Mouse (Mus musculus) kidney, postnatal 14 days (tissue): ENCODE results near the gene Map3k6.
A peak's percentile ranks its signal among the peaks of the same experiment; 100 is the strongest.

ENCODE experiments used
- DNase-seq: peaks from one replicate; pipeline ENCODE4 v3.0.0; 2022; ENCODE audit warnings: mixed read lengths

Map3k6 gene

DNA sequence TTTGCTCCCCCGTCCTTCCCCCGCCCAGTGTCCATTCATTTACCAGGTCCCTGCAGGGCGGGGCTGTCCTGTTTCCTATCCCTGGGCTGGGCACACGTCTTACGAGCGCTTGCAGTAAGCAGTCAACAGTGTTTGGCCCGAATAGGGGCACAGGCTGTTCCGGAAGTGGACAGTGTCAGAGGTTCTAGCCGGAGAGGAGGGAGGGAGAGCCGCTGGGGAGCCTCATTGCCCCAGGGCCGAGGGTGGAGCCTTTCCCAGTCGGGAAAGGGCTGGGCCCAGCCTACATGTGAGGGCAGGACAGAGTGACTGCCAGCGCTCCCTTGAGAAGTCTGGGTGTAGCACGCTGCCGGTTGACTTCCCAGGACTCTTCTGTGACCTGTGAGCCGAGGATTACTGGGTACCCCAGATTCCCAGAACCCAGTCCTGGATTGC lies at the start of gene Map3k6:
Gene Map3k6 (plus strand): TSS at position 329 of the 432 bp plus-strand sequence.
- peak; percentile 90 for DNase-seq

DNA sequence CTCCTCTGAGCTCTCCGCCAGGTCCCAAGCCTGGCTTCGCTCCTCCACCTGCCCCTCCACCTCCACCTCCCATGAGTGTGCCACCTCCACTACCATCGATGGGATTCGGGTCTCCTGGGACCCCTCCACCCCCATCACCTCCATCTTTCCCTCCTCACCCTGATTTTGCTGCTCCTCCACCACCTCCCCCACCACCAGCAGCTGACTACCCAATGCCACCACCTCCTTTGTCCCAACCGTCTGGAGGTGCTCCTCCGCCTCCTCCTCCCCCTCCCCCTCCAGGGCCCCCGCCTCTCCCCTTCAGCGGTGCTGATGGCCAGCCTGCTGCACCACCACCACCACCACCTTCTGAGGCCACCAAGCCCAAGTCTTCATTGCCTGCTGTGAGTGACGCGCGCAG lies 46.1 kb upstream of the Map3k6 start:
- DNase-seq = no peak

DNA sequence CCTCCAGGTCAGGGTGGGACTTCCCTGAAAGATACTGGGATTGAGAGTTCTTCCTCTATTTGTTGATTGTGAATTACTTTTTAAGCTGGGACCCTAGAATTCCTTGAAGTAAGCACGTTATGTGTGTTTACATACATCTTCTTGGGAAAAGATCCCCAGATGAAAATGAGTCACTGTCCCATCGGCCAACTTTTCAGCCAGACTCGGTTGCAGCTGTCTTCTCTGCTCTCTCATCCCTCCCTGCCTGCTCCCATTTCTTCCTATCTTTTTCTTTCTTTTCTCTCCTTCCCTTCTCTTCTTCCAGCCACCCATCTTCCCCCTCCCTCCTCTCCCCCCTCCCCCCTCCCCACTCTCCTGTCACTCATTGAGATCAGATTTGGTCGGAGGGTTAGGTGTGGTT lies 45.6 kb upstream of the Map3k6 start:
- DNase-seq = no peak

DNA sequence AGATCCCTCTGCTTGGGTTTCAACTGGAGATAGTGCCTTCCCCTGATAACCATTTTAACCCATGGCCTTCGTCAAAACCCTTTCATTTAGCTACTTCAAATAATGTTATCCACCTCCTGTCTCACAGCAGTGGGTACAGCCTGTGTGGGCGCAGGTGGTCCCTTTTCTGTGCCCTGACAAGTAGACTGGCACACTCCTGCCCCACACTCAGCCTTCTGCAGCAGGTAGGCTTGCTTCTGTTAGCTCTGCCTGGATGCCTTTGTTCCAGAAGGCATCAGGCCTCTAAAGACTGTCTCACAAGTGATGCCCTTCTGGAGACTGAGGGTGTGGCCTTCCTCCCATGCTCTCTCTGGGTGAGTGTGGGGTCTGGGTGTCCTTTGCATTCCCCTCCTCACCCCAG lies 44.5 kb upstream of the Map3k6 start:
- DNase-seq = no peak

DNA sequence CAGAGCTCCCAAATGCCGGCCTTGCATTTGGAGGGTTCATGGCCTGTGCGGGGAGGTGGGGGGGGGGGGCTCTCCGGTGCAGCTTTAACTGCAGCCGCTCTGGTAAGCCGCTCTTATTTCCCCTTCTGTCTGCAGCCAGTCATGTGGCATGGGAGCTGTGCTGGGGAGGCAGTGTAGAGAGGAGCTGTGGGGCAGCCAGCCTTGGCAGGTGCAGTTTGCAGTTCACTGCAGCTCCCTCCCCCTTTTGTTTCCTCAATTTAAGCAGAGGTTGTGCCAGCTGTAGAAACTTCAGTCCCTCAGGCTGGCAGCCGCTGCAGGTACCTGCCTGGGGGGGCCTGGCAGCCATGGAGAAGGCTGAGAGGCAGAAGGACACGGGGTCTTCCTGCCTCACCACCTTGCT lies 43.8 kb upstream of the Map3k6 start:
- DNase-seq = no peak

DNA sequence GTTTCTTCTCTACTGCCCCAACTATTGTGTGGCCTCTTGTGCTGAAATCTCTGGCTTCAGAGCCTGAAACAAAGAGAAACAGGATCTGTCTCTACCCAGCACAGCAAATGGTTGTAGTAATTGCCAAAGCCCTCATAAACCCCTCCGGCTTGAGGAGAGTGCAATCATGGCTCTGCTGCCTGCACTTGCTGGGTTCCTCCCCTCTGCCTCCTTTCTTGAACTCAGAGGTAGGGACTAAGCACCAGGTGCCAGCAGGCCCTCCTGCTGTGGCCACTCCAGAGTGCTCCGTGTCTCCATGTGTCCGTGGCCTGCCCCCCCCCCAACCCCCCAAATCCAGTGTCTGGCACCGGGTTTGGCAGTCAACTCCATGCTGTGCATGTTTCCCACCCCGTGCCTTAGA lies 43.3 kb upstream of the Map3k6 start:
- no peak for DNase-seq

DNA sequence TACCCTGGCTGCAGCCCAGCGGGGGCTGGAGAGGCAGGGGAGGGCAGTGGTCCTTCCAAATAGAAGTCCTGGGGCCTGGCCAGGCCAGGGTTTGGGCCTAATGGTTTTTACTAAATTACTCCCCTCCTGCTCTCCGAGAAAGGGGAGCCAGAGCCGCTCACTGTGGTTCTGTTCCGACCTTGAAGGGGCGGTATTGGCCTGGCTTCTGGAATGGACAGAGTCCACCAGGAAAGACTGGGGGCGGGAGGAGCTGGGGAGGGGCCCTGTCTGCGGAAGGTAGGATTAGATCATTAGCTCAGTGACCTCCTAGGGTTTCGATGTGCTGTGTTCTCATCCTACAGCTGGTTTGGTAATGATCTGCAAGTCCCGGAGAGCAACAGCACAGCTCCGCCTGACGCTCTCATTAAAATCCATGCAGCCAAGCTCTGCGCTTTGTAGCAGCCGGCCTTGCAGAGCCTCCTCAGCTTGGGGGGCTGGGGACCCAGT lies 42.8 kb upstream of the Map3k6 start:
- peak; percentile 77 for DNase-seq

DNA sequence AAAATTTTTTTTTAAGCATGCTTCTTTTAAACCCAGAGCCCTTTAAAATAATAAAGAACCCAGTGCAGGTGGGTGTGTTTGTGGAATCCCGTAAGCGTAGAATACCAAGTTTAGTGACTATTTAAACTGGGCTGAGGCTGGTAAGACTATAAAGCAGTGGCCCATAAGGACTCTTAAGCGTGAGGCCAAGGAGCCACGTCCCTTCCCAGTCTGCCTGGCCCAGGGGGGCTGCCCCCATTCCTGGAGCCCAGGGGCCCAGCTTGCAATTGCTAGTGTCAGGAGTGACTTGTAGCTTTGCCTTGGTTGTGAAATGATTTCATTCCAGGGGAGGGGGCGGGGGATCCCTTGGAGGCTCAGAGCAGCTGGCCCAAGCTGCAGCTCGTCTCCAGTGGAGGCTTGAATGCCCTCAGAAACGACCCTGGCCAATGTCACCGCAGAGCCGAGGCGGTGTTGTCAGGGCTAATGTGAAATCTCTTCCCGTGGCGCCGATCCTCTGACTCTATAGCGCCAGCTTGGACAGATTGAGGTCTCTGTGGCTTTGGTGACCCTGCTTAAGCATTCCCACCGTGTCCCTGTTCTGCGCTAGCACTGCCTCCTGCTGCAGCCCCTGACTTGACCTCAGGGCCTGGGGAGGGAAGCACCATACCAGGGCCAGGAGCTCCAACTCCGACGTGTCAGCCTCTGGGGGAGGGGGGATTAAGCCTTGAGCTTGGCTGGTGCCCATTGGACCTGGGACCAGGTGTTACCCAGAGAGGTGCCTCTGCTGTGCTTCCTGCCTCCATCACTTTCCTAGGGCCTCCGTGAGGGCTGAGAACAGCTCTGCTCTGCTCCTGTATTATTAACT lies 42.1 kb upstream of the Map3k6 start:
- DNase-seq = peak; percentile 61

DNA sequence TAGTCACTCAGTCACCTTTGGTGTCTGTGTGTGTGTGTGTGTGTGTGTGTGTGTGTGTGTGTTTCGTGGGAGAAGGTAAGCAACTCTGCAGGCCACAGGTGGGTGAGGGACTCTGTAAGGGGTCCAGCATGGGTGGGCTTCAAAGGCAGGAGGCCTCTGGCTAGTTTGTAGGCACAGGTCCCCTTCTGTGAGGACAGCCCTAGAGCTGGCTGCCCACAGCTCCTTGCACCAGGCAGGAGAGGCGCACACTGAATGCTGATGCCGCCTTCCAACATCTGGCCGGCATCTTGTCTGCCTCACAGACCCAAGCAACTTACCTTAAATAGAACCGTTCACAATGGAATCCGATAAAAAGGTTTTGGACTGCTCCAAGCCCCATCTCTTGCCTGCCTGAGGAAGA lies 40.9 kb upstream of the Map3k6 start:
- no peak for DNase-seq

DNA sequence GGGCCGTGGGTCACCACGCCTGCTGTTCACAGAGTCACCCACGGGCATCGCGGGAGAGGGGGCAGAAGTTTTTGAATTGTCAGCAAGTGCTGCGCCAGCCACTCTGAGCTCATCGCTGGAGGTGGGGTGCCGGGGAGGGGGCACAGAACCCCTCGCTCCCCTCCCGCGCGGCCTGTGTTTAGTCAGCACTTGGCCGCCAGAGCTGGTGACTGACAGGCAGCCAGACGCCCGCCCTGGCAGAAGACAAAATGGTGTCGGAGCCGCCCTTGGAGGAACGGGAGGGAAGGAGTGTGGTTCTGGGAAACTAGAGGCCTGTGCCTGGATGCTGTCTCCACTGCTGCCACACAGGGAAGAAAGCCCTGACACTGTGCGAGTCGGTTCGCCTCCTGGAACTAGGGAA lies 40.3 kb upstream of the Map3k6 start:
- DNase-seq = peak; percentile 62

DNA sequence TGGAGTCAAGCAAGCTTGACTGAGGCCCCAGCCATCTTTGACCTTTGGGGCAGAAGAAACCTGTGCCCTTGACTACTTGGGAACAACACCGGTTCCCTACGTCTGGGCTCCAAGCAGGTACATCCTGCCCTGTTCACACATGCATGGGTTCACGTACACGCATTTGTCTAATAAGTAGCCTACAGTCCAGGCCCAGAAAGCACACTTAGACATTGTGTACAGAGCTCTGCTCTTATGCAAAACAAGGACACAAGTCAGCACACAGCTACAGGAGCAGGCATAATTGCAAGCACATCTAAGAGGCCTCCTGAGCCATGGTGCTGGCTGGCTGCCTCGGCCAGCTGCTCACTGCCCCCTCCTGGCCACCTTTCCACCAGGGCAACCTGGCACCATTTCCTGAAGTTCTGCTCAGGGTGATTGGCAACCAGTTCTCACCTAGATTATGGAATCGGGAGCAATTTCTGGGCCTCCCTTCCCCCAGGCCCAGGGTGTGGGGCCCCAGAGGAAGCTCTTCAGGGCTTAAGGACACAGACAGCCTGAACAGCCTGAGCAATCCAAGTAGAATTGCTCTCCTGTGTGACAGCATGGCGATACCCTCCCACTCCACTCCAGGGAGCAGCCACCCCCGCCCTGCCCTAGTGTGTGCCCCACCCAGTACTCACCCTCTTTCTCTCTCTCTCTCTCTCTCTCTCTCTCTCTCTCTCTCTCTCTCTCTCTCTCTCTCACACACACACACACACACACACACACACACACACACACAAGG lies 39.4 kb upstream of the Map3k6 start:
- peak; percentile 88 for DNase-seq

DNA sequence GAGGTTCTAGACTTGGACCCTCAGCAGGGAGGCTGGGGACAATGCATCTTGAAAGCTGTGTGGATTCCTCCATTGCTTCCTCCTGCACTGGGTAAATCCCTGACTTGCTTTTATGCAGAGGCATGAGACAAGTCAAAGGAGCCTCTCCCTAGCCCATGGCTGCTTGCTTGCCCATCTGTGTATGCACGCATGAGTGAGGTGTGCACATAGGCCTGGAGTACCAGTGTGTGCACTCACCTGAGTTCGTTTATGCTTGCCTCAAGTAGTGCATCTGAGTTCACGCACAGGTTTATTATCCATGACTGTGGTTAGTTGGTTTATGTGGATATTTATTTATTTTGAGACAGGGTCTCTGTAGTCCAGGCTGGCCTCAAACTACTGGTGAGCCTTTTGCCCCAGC lies 38.4 kb upstream of the Map3k6 start:
- no peak for DNase-seq

DNA sequence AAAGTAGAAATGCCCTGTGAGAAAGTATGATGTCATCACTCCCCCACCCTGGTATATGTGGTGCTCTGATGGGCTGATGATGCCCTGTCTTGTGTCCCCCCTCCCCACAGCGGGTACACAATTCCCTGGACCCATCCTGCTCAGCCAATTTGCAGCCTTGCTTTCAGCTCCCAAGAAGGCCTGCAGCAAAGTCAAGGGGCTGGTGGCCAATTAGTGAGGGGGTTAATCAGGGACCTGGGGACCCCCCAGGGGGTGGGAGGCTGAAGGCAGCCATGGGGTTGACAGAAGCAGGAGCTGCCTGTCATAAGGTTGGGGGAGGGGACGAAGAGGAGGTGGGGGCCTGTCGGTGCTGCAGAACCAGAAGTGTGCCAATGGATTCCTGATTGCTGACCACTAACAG lies 37.0 kb upstream of the Map3k6 start:
- DNase-seq = no peak

DNA sequence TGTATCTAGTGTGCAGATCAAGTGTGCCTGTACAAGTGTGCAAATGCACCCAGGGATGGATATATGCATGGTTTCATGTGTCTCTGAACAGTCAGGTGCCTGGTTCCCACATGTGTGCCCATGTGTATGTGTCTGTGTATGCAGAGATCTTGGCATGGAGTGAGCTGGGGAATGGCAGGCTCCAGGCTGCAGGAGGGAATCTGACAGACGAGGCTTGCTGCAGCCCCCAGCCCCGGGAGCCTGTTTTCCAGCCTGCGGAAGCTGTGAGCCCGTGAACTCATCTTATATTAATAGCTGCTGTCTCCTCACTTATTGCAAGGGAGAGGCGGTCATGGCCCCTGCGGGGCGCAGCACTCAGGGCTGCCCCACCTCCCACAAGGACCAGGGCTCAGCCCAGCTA lies 36.2 kb upstream of the Map3k6 start:
- DNase-seq = no peak

DNA sequence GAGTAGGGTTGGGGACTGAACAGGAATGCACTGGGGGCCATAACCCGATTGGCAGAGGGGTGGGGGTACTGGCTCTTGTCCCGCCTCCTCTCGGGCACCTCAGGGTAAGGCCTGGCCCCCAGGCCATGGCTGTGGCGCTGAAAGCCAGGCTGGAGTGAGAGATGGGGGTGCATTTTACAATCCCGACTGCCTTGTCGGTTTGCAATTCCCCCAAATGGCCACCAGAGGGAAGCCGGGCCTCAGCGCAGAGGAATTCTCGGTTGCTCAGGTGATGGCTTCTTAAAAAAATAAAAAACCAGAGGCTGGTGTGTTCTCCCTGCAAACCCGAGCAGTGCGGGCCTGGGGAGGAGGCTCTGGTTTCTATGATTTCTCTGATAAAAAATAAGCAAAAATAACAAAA lies 31.3 kb upstream of the Map3k6 start:
- peak; percentile 65 for DNase-seq

DNA sequence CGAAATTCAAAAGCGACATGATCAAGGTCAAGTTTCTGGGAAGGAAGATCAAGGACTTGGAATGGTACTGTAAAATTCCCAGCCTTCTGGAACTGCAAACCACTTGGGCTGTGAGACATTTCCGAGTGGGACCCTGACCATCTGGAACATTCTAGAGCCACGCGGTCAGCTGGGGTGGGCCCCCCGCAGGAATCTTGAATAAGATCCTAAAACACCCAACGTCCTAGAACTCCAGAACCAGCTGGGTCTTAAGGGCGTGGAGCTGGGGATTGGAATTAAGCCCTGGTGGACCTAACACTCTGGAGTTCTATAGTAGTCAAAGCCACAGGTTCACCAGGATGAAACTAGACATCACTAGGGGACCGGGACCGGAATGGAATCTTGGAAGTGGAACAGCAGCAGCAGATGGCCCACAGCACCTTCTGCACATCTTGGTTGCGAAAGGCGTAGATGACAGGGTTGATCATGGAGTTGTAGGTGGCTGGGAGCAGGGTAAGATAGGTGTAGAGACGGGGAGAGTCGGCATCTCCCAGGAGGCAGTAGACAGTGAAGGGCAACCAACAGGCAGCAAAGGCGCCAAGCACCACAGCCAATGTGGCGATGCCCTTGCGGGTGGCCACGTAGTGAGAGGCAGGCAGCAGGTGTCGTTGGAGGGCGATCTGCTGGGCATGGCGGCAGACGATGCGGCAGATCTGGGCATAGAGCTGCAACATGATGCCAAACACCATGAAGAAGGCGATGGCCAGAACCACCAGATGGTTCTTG lies 30.4 kb upstream of the Map3k6 start:
- no peak for DNase-seq

DNA sequence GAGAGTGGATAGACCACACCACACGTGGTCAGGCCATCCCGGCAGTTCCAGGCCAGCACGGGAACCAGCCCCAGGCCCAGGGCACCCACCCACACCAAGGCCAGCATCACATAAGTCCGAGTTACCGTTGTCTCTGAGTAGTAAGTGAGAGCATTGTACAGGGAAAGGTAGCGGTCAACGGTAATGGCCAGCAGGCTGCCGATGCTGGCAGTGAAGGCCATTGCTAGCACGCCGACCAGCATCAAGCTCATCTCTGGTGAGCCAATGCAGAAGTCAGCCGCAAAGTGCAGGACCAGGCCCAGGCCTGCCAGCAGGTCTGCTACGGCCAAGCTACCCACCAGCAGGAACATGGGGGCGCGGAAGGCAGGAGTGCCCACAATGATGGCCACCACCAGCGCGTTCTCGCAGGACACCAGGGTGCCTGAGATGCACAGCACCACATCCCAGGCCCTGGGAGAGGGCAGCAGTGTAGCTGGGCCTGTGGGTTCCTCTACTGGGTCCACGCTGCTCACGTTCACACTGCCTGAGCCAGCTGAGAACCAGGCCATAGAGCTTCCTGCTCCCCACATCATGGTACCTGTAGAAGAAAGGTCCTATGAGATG lies 29.7 kb upstream of the Map3k6 start:
- DNase-seq = no peak

DNA sequence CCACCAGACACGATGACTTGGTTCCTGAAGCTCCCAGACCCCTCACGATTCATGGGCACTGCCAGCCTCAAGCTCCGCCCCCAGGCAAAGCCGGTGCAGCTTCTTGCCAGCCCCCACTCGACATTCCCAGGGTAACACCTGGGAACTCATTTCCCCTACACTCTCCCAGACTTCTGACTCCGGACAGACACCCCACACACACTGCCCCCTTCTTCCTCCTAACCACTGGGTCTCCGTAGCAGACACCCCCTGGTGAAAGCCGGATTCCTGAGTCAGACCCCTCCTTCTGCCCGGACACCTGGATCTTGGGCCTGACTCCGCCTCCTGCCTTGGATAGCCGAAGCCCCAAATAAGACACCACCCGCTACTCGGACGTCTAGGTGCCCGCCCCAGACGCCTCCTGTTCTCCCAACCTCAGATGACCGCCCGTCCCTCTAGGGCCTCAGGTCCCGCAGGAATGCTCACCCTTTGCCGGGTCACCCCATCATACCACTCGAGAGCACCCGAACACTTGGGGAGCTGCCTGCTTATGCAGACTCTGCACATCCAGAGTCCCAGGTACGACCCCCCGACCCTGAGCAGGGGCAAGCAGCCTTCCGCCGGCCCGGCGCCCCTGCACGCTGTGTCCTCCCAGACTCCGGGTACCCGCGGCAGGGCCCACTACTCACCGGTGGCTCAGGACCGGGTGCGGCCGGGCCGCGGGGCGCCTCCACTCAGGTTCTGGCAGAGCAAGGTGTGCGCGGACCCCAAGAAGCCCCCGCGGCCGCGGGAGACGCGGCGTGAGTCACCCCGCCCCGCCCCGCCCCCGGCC lies 28.7 kb upstream of the Map3k6 start, which contains the start of the genes Cd164l2 and Gpr3:
Gene Cd164l2 (plus strand): TSS at position 381 of the 811 bp plus-strand sequence.
Gene Gpr3 (minus strand): TSS at position 786 of the 811 bp plus-strand sequence.
- no peak for DNase-seq

DNA sequence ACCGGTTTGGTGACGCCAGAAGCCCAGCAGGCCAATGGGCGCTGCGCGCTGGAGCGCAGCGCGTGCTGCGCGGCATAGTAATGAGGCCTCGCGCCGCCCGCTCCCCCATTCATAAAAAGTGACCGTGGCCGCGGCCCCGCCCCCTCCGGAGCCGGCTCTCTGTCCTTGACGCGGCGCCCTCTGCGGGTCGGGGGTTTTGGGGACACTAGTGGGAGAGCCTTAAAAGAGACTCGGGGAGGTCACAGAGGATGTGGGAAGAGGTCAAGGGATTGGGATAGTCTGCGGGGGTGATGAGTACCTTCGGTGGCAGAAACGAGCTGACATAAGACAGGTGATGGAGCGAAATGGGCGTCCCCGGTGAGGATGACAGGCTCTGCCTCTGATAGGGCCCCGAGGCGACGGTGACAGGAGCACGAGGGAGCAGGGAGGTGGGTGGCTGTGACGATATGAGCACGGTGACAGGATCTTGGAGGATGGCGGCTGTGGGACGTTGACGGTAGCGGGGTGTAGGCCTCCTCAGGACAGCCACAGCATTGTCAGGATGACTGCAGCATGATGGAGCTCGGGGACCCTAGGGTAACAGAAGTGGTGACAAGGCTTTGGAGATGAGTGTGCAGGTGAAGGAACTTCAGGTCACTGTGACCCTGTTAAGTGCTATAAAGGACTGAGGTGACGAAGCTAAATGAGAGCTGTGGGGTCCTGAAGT lies 27.9 kb upstream of the Map3k6 start:
- peak; percentile 87 for DNase-seq

DNA sequence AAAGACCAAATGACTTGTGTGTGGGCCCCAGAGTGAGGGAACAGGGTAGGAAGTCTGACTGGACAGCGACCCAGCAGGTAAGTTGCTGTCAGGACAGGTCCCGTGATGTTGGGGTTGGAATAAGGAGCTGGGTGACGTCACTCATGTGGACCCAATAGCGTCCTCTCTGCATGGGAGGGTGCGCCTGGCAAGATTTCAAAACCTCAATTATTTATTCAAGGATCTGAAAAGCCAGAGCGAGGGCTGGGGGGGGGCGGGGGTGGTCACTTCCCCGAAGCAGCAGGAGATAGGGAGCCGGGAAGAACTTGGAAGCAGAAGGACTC lies 27.4 kb upstream of the Map3k6 start:
- peak; percentile 57 for DNase-seq

DNA sequence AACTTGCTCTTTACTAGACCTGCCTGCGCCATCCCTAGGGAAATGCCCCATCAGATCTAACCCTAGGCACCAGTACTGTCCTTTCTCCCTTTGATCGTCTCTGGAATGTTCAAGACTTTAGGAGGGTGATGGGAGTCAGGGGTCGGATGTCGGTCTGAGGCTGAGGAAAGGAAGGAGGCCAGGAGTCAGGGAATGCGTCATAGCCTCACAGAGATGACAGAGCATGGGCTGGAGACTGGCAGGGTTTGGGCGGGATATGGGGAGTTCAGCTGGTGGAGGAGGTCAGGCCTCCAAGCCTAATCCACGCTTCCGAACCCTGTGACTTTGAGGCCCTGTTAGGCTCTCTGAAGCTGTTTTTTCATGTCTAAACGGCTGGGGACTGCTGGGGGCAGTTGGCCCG lies 27.0 kb upstream of the Map3k6 start:
- no peak for DNase-seq
